Mouse (Mus musculus): ENCODE results near the gene C1qtnf5.

- TF ChIP-seq CTCF (IDR thresholded peaks at IDR 0.05; ENCODE audit: borderline replicate concordance, insufficient read depth, low read length) (no peak), POLR2A (IDR thresholded peaks at IDR 0.05; ENCODE audit: low read depth, low read length) (peak; percentile 91)
Observed at GRCm38 (mm10) chr9:44134101-44134850, 27.2 kb downstream of the C1qtnf5 start, which contains the start of gene Mcam.
